Mouse (Mus musculus) CH12.LX (cell line): ENCODE results near the gene Pelo. TPM values are rescaled to one million over a fixed set of nuclear protein-coding genes. Genes with fewer than 3 reads are reported as not detected.

ENCODE experiments used
- DNase-seq: peaks from one replicate; pipeline ENCODE4 v3.0.0-alpha.2; 2013; ENCODE audit errors: extremely low read depth
- H3K27ac ChIP-seq: 2 replicates; pipeline ENCODE4 v1.5.1; 2012; ENCODE audit warnings: low read depth, mild to moderate bottlenecking, control low read depth, moderate library complexity; ENCODE audit not compliant: insufficient read depth
- H3K27me3 ChIP-seq: replicated peaks from 2 replicates; pipeline ENCODE3; 2012; ENCODE audit warnings: inconsistent platforms
- H3K36me3 ChIP-seq, 2 experiments: replicated peaks in 1 of 2; 2 replicates each; pipeline versions ENCODE3 to v1.6.1; 2012; ENCODE audit warnings: inconsistent platforms in 1 of 2, low read length in 1 of 2, mild to moderate bottlenecking in 1 of 2, mixed read lengths in 1 of 2, moderate library complexity in 1 of 2; ENCODE audit not compliant: control insufficient read depth in 1 of 2, insufficient read depth in 1 of 2
- H3K4me1 ChIP-seq, 2 experiments: 2 replicates each; pipeline ENCODE4 v1.6.1; 2012; ENCODE audit warnings: inconsistent platforms in 1 of 2, moderate library complexity in 1 of 2; ENCODE audit not compliant: insufficient read depth in 2 of 2, control insufficient read depth in 1 of 2
- H3K4me2 ChIP-seq: 2 replicates; pipeline ENCODE4 v1.6.1; 2012; ENCODE audit warnings: low read depth, mild to moderate bottlenecking, control low read depth; ENCODE audit not compliant: poor library complexity, insufficient read depth, severe bottlenecking
- H3K4me3 ChIP-seq, 3 experiments: fragments of 150-350 bp in 1 of 3; sonication (generic) in 1 of 3; replicated peaks in 1 of 3; 2 replicates each; pipeline versions ENCODE3 to v1.5.1; 2011 to 2012; ENCODE audit warnings: low read depth in 2 of 3, low read length in 2 of 3, mild to moderate bottlenecking in 2 of 3, moderate library complexity in 2 of 3, control low read depth in 1 of 3, improper control_type of control experiment in 1 of 3, inconsistent platforms in 1 of 3, mixed read lengths in 1 of 3; ENCODE audit not compliant: poor library complexity in 1 of 3
- H3K79me2 ChIP-seq: replicated peaks from 2 replicates; pipeline ENCODE4 v1.6.1; 2012; ENCODE audit warnings: mild to moderate bottlenecking, moderate library complexity; ENCODE audit not compliant: control insufficient read depth, poor library complexity, insufficient read depth, severe bottlenecking; ENCODE audit errors: extremely low read depth
- H3K9ac ChIP-seq: 2 replicates; pipeline ENCODE4 v1.6.1; 2012; ENCODE audit warnings: low read depth, mild to moderate bottlenecking, control low read depth, moderate library complexity; ENCODE audit not compliant: insufficient read depth
- H3K9me3 ChIP-seq: replicated peaks from 2 replicates; pipeline ENCODE3; 2012; ENCODE audit warnings: low read length, inconsistent platforms, mixed read lengths
- CTCF ChIP-seq, 2 experiments: IDR thresholded peaks in 1 of 2; conservative IDR thresholded peaks in 1 of 2; 2 replicates each; pipeline ENCODE4 v1.5.1; 2011 to 2012; ENCODE audit warnings: low read depth in 2 of 2, low read length in 2 of 2, improper control_type of control experiment in 1 of 2, inconsistent platforms in 1 of 2, mild to moderate bottlenecking in 1 of 2, moderate library complexity in 1 of 2
- EP300 ChIP-seq: IDR thresholded peaks from 2 replicates; pipeline ENCODE4 v1.6.1; 2011; ENCODE audit warnings: low read length, improper control_type of control experiment
- ETS1 ChIP-seq: conservative IDR thresholded peaks from 2 replicates; pipeline ENCODE4 v1.6.1; 2012; ENCODE audit warnings: low read depth, mild to moderate bottlenecking, inconsistent platforms, low read length, improper control_type of control experiment, moderate library complexity
- HCFC1 ChIP-seq: IDR thresholded peaks from 2 replicates; pipeline ENCODE4 v1.6.1; 2012; ENCODE audit warnings: low read depth, mild to moderate bottlenecking, inconsistent platforms, low read length, improper control_type of control experiment
- JUN ChIP-seq: IDR thresholded peaks from 2 replicates; pipeline ENCODE4 v1.6.1; 2011; ENCODE audit warnings: low read depth, mild to moderate bottlenecking, low read length, improper control_type of control experiment, moderate library complexity; ENCODE audit not compliant: insufficient read depth
- JUND ChIP-seq: conservative IDR thresholded peaks from 2 replicates; pipeline ENCODE4 v1.6.1; 2011; ENCODE audit warnings: low read depth, low read length, improper control_type of control experiment
- KAT2A ChIP-seq: IDR thresholded peaks from 2 replicates; pipeline ENCODE4 v1.6.1; 2012; ENCODE audit warnings: low read length, improper control_type of control experiment, inconsistent platforms; ENCODE audit not compliant: insufficient replicate concordance
- MAX ChIP-seq: IDR thresholded peaks from 2 replicates; pipeline ENCODE4 v1.6.1; 2011; ENCODE audit warnings: low read length, improper control_type of control experiment
- MAZ ChIP-seq: IDR thresholded peaks from 2 replicates; pipeline ENCODE4 v1.6.1; 2012; ENCODE audit warnings: low read depth, mild to moderate bottlenecking, inconsistent platforms, low read length, improper control_type of control experiment, moderate library complexity
- MXI1 ChIP-seq: IDR thresholded peaks from 2 replicates; pipeline ENCODE4 v1.6.1; 2011; ENCODE audit warnings: mild to moderate bottlenecking, low read depth, low read length, improper control_type of control experiment
- POLR2A ChIP-seq: IDR thresholded peaks from 2 replicates; pipeline ENCODE4 v1.6.1; 2011; ENCODE audit warnings: low read depth, mild to moderate bottlenecking, improper control_type of control experiment, low read length
- POLR2AphosphoS2 ChIP-seq: IDR thresholded peaks from 2 replicates; pipeline ENCODE4 v1.6.1; 2011; ENCODE audit warnings: low read depth, low read length, improper control_type of control experiment
- RAD21 ChIP-seq: IDR thresholded peaks from 2 replicates; pipeline ENCODE4 v1.6.1; 2011; ENCODE audit warnings: low read depth, mild to moderate bottlenecking, low read length, improper control_type of control experiment, moderate library complexity
- RCOR1 ChIP-seq: conservative IDR thresholded peaks from 2 replicates; pipeline ENCODE4 v1.6.1; 2012; ENCODE audit warnings: low read depth, mild to moderate bottlenecking, inconsistent platforms, low read length, improper control_type of control experiment
- SIN3A ChIP-seq: IDR thresholded peaks from 2 replicates; pipeline ENCODE4 v1.6.1; 2012; ENCODE audit warnings: low read length, improper control_type of control experiment, inconsistent platforms
- TBP ChIP-seq: conservative IDR thresholded peaks from 2 replicates; pipeline ENCODE4 v1.6.1; 2011; ENCODE audit warnings: low read depth, low read length, improper control_type of control experiment
- UBTF ChIP-seq: IDR thresholded peaks from 2 replicates; pipeline ENCODE4 v1.6.1; 2012; ENCODE audit warnings: low read depth, mild to moderate bottlenecking, inconsistent platforms, low read length, improper control_type of control experiment, moderate library complexity
- USF1 ChIP-seq: IDR thresholded peaks from 2 replicates; pipeline ENCODE4 v1.6.1; 2014; ENCODE audit warnings: low read depth, mild to moderate bottlenecking, inconsistent platforms, low read length, improper control_type of control experiment
- ZC3H11A ChIP-seq: IDR thresholded peaks from 2 replicates; pipeline ENCODE4 v1.6.1; 2012; ENCODE audit warnings: low read depth, mild to moderate bottlenecking, inconsistent platforms, low read length, improper control_type of control experiment
- ZNF384 ChIP-seq: IDR thresholded peaks from 2 replicates; pipeline ENCODE4 v1.6.1; 2012; ENCODE audit warnings: low read depth, low read length, improper control_type of control experiment, inconsistent platforms
- dilution Hi-C: fragments of 300-500 bp; cut with MboI; formaldehyde crosslinking; loops from 2 replicates; pipeline ENCODE4 v1.14.3; 2020; ENCODE audit warnings: low sequenced_read_pairs; ENCODE audit not compliant: extremely low pct_unique_long_range_greater_than_20kb, extremely low pct_ligation_motif_present
- in situ Hi-C: fragments of 300-500 bp; cut with MboI; formaldehyde crosslinking; loops from 3 replicates; pipeline ENCODE4 v1.14.3; 2019; ENCODE audit warnings: low sequenced_read_pairs, low pct_ligation_motif_present, low pct_unique_long_range_greater_than_20kb, mixed read lengths
- polyA plus RNA-seq: library from polyadenylated mRNA; unstranded; fragments of >175 nt; gene quantifications from 2 replicates; pipeline ENCODE4 v1.2.1, GENCODE M21; 2012; ENCODE audit warnings: low read depth; ENCODE audit not compliant: insufficient read length
- total RNA-seq, 2 experiments: library from RNA; depleted of rRNA; stranded (reverse); fragments of 300-350 nt in 1 of 2; fragments of >200 nt in 1 of 2; gene quantifications; 2 replicates each; pipeline ENCODE4 v1.2.3; 2012 to 2014

Gene Pelo
- total and polyA plus RNA-seq, 3 experiments: 18.9 to 46.0 (median 29.7) TPM

- Histone ChIP-seq H3K4me3 (no peak overlapping the region), H3K4me1 (no peaks in the 10 kb centered on the region), H3K9ac (no peak overlapping the region), H3K36me3 (no peaks in the 10 kb centered on the region), H3K79me2 (no peaks in the 10 kb centered on the region), H3K9me3 (no peaks in the 10 kb centered on the region), H3K4me2 (no peak overlapping the region), H3K27me3 (no peaks in the 10 kb centered on the region), H3K27ac (no peak overlapping the region)
- in situ Hi-C loops: no loop called here
- dilution Hi-C loops: no loop called here
- DNase-seq: no peak
- TF ChIP-seq CTCF (conservative IDR thresholded peaks at IDR 0.05 in 1 of 2, IDR thresholded peaks at IDR 0.05 in 1 of 2; ENCODE audit: low read depth in 2 of 2, low read length in 2 of 2) (no peak), TBP (no peak), MXI1 (no peak), JUND (no peak), HCFC1 (no peak), MAZ (no peak), KAT2A (no peak), ZC3H11A (no peak)
These were observed 39.1 kb downstream of the Pelo start for GRCm38 (mm10) chr13:115050660-115051559.

DNA sequence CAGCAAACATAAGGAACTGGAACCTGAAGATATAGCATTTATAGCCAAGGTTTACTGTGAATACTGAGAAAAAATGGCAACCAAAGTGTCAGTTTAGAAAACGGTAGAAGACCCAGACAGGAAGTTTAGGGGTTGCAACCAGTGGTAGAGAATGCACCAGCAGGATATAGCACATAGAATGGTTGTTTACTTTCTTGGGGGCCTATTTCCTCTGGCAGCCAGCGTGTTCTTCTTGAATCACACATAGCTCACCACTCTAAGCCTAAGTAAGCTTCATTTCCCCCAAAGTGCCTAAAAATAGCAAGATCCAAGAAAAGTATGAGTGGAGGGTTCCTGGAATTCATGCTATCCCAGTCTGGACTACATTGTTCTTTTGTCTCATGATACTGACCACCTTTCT lies 47.3 kb downstream of the Pelo start:
- no peak overlapping the region for H3K27ac ChIP-seq
- H3K9ac ChIP-seq: no peak overlapping the region
- TF ChIP-seq ZNF384: no peak
- no peak for TF ChIP-seq CTCF (conservative IDR thresholded peaks at IDR 0.05 in 1 of 2, IDR thresholded peaks at IDR 0.05 in 1 of 2; ENCODE audit: low read depth in 2 of 2, low read length in 2 of 2)
- TF ChIP-seq UBTF: no peak
- no peak for TF ChIP-seq ETS1
- TF ChIP-seq HCFC1: no peak
- no peak for TF ChIP-seq RCOR1
- no peak for TF ChIP-seq JUN
- no peak for TF ChIP-seq ZC3H11A
- no peak for TF ChIP-seq JUND
- no peak for TF ChIP-seq USF1
- TF ChIP-seq EP300: no peak
- no peak for TF ChIP-seq POLR2AphosphoS2
- TF ChIP-seq MAX: no peak
- no peak for TF ChIP-seq POLR2A
- no peak for TF ChIP-seq SIN3A
- no peak for TF ChIP-seq RAD21
- in situ Hi-C loops: no loop called here
- H3K36me3 ChIP-seq: no peaks in the 10 kb centered on the region
- no peak for DNase-seq
- no peak overlapping the region for H3K4me2 ChIP-seq
- dilution Hi-C loops: no loop called here
- H3K4me1 ChIP-seq: no peaks in the 10 kb centered on the region
- no peak overlapping the region for H3K4me3 ChIP-seq
- H3K79me2 ChIP-seq: no peaks in the 10 kb centered on the region
- H3K27me3 ChIP-seq: no peaks in the 10 kb centered on the region
- H3K9me3 ChIP-seq: no peaks in the 10 kb centered on the region

Other genes starting within 250 kb of the Pelo start
- 0.04 TPM in 1 of 2 replicates, not detected in the other for gene Itga2, start 158.1 kb downstream of the Pelo start, total RNA-seq (2012; rRNA removed)
- gene Itga2, start 158.1 kb downstream of the Pelo start, total RNA-seq (2014; rRNA removed): not detected in 2 replicates
- gene Itga2, start 158.1 kb downstream of the Pelo start, polyA plus RNA-seq: not detected in 2 replicates
- 0.30 and 0.55 TPM in 2 replicates for gene Gm49395, start 11.7 kb upstream of the Pelo start, total RNA-seq (2012; rRNA removed)
- gene Gm49395, start 11.7 kb upstream of the Pelo start, total RNA-seq (2014; rRNA removed): not detected in 2 replicates
- 0.69 and 0.71 TPM in 2 replicates for gene Gm49395, start 11.7 kb upstream of the Pelo start, polyA plus RNA-seq
- gene Itga1, start 11.8 kb upstream of the Pelo start, total RNA-seq (2012; rRNA removed): under 0.01 TPM in 1 of 2 replicates, not detected in the other
- gene Itga1, start 11.8 kb upstream of the Pelo start, total RNA-seq (2014; rRNA removed): 0.01 and 0.04 TPM in 2 replicates
- gene Itga1, start 11.8 kb upstream of the Pelo start, polyA plus RNA-seq: 0.04 TPM in 2 replicates